Mouse (Mus musculus): Measurements from ENCODE around the gene Adamtsl3. TPM values are rescaled to one million over a fixed set of nuclear protein-coding genes. Genes with fewer than 3 reads are reported as not detected.

Adamtsl3 gene
- polyA plus RNA-seq, 1 experiment = 0.20 TPM

DNA sequence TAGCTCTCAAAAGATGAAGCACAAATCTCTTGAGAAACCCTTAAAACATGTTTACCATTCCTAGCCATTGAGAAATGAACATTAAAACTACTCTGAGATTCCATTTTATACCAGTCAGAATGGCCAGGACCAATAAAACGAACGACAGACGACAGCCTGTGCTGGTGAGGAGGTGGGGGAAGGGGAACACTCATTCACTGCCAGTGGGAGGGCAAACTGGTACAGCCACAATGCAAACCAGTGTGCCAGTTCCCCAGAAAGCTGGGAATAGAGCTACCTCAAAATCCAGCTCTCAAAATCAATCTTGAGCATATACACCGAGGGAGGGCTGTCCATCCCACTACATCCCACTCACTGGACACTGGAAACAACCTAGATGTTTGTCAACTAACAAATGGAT is 8.3 kb upstream of the Adamtsl3 start:
- WGBS = 57% methylated on average over 4 of the region's 4 CpGs
- Histone ChIP-seq H3K4me1 (ENCODE audit: control insufficient read depth, insufficient read depth, low read length) (no peaks in the 10 kb centered on the region), H3K27ac (ENCODE audit: control insufficient read depth, insufficient read depth, low read depth, low read length, poor library complexity) (no peak overlapping the region), H3K4me3 (replicated peaks; ENCODE audit: control insufficient read depth, low read depth, low read length) (no peak overlapping the region)
- TF ChIP-seq CTCF (IDR thresholded peaks at IDR 0.05; ENCODE audit: control insufficient read depth, insufficient read depth, low read length) = no peak
- no peak for TF ChIP-seq POLR2A (IDR thresholded peaks at IDR 0.05; ENCODE audit: borderline replicate concordance, control insufficient read depth, low read depth, low read length)

DNA sequence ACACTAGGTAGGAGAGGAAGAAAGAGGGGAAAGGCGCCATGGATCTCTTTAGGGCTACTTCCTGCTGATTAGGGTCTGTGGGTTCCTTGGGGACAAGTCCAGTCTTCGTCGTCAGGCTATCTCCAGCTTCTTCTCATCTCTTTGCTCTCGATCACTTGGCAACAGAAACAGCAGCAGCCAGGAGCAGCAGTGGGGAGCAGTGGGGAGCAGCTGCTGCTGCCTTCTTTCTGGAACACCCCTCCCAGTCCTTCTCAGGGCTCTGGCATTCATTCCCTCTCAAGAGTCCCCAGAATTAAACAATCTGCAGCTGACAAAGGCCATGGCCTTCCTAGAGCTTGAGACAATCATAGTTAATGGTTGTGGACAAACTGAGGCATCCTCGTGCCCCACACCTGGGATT is 7.6 kb upstream of the Adamtsl3 start:
- H3K4me1 ChIP-seq (ENCODE audit: control insufficient read depth, insufficient read depth, low read length) = no peaks in the 10 kb centered on the region

DNA sequence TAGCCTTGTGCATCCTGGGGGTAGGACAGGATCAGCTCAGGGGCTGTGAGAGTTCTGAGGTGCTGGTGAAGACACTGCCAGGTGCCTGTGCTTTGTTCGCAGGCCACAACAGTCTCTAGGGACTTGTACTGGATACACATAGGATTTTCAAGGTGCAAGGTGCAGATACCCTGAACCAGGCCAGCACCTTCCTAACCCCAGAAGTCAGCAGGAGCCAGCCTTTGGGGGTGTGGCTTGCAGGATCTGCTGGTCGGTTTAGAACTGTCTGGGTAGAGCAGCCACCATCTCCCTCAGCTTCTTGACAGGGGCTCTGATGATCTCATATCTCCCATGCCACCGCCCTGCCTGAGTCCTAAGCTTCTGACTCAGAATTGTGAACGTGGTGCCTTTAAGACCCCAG is 5.7 kb upstream of the Adamtsl3 start:
- TF ChIP-seq CTCF (IDR thresholded peaks at IDR 0.05; ENCODE audit: control insufficient read depth, insufficient read depth, low read length) = no peak
- TF ChIP-seq POLR2A (IDR thresholded peaks at IDR 0.05; ENCODE audit: borderline replicate concordance, control insufficient read depth, low read depth, low read length) = no peak
- WGBS = 66% methylated on average over 4 of the region's 4 CpGs
- H3K27ac ChIP-seq (ENCODE audit: control insufficient read depth, insufficient read depth, low read depth, low read length, poor library complexity) = no peak overlapping the region
- no peaks in the 10 kb centered on the region for H3K4me1 ChIP-seq (ENCODE audit: control insufficient read depth, insufficient read depth, low read length)
- no peak overlapping the region for H3K4me3 ChIP-seq (replicated peaks; ENCODE audit: control insufficient read depth, low read depth, low read length)

More for the DNA sequence above, 7.6 kb upstream of the Adamtsl3 start:
- WGBS = 58% methylated on average over 5 of the region's 5 CpGs
- TF ChIP-seq POLR2A (IDR thresholded peaks at IDR 0.05; ENCODE audit: borderline replicate concordance, control insufficient read depth, low read depth, low read length) = no peak
- TF ChIP-seq CTCF (IDR thresholded peaks at IDR 0.05; ENCODE audit: control insufficient read depth, insufficient read depth, low read length) = no peak
- H3K27ac ChIP-seq (ENCODE audit: control insufficient read depth, insufficient read depth, low read depth, low read length, poor library complexity) = no peak overlapping the region
- no peak overlapping the region for H3K4me3 ChIP-seq (replicated peaks; ENCODE audit: control insufficient read depth, low read depth, low read length)

DNA sequence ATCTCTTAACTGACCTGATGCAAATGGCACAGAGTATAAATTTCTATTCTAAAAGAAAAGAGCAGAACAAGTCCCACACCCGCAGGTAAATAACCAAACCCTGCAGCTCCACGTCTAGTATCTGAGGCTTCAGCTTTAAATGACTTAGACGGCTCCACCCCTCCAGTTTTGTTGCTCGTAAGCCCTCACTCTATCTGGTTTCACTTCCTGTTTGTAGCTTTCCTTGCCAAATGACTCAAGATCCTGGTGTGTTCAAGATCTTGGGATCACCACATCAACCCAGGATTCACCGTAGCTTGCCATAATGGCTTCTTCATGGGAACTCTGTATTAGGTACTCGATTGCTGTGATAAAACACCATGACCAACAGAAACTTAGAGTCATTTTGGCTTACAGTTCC is 4.6 kb upstream of the Adamtsl3 start:
- no peaks in the 10 kb centered on the region for H3K4me1 ChIP-seq (ENCODE audit: control insufficient read depth, insufficient read depth, low read length)
- no peak for TF ChIP-seq CTCF (IDR thresholded peaks at IDR 0.05; ENCODE audit: control insufficient read depth, insufficient read depth, low read length)
- TF ChIP-seq POLR2A (IDR thresholded peaks at IDR 0.05; ENCODE audit: borderline replicate concordance, control insufficient read depth, low read depth, low read length) = no peak
- H3K27ac ChIP-seq (ENCODE audit: control insufficient read depth, insufficient read depth, low read depth, low read length, poor library complexity) = no peak overlapping the region
- H3K4me3 ChIP-seq (replicated peaks; ENCODE audit: control insufficient read depth, low read depth, low read length) = no peak overlapping the region
- WGBS = 39% methylated on average over 6 of the region's 6 CpGs

DNA sequence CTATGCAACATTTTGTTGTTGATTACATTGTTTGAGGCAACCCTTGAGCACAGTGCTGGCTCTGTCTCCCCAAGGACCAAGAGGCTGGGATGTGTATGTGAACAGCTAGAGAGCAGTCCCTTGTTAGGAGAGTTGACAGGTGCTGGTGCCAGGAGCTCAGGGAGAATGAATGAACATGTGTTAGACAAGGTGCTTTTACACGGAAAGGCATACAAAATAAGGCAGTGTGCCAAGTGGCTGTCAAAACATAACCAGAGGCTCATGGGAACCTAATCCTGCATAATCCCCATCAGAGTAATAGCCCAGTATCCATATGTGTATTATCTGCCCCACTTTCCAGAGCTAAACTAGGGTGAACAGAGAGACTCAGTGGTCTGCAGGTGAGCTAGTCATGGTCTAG is 1.5 kb upstream of the Adamtsl3 start:
- no peaks in the 10 kb centered on the region for H3K4me1 ChIP-seq (ENCODE audit: control insufficient read depth, insufficient read depth, low read length)
- no peak overlapping the region for H3K4me3 ChIP-seq (replicated peaks; ENCODE audit: control insufficient read depth, low read depth, low read length)
- H3K27ac ChIP-seq (ENCODE audit: control insufficient read depth, insufficient read depth, low read depth, low read length, poor library complexity) = no peak overlapping the region
- TF ChIP-seq POLR2A (IDR thresholded peaks at IDR 0.05; ENCODE audit: borderline replicate concordance, control insufficient read depth, low read depth, low read length) (no peak), CTCF (IDR thresholded peaks at IDR 0.05; ENCODE audit: control insufficient read depth, insufficient read depth, low read length) (no peak)
- WGBS = 63% methylated on average over 1 of the region's 1 CpGs

DNA sequence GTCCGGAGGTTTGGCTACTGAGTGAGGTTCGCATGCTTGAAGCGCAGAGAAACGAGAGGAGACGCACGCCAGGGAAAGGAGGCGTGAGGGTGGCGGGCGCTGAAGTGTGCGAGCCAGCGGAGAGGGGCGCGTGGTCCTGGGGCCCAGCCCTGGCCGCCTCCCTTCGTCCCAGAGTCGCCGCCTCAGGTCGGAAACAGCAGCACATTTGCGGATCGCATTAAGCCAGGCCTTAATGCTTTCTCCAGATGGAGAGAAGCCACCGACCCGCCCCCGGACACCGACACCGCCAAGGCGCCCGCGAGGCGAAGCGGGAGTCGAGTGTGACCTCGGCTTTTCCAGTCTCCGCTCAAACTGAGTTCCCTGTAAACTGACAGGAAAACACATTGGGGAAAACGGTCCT is 638 bp downstream of the Adamtsl3 start:
- Histone ChIP-seq H3K4me3 (replicated peaks; ENCODE audit: control insufficient read depth, low read depth, low read length) (no peak overlapping the region), H3K4me1 (ENCODE audit: control insufficient read depth, insufficient read depth, low read length) (no peaks in the 10 kb centered on the region), H3K27ac (ENCODE audit: control insufficient read depth, insufficient read depth, low read depth, low read length, poor library complexity) (no peak overlapping the region)
- WGBS = 2% methylated on average over 34 of the region's 34 CpGs
- TF ChIP-seq CTCF (IDR thresholded peaks at IDR 0.05; ENCODE audit: control insufficient read depth, insufficient read depth, low read length) (no peak), POLR2A (IDR thresholded peaks at IDR 0.05; ENCODE audit: borderline replicate concordance, control insufficient read depth, low read depth, low read length) (no peak)

DNA sequence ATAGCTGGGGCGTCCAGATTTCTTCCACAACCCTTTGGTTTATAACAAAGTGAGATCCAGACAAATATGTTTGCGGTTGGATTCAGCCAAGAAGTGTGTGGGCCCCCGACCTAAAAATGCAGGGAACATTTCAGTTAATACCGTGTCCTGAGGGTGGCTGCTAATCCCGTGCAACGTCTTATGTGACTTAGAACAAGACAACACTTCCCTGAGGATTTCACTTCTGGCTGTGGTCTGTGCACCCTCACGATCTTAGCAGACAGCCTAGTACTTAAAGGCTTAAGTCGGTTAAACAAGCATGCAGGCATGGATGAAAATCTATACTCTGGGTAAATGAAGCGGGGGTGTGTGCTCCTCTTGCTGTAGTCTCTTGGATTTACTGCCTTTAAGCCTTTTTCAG is 2.6 kb downstream of the Adamtsl3 start:
- Histone ChIP-seq H3K27ac (ENCODE audit: control insufficient read depth, insufficient read depth, low read depth, low read length, poor library complexity) (no peak overlapping the region), H3K4me1 (ENCODE audit: control insufficient read depth, insufficient read depth, low read length) (no peaks in the 10 kb centered on the region), H3K4me3 (replicated peaks; ENCODE audit: control insufficient read depth, low read depth, low read length) (no peak overlapping the region)
- 73% methylated on average over 9 of the region's 9 CpGs for WGBS
- TF ChIP-seq CTCF (IDR thresholded peaks at IDR 0.05; ENCODE audit: control insufficient read depth, insufficient read depth, low read length) (no peak), POLR2A (IDR thresholded peaks at IDR 0.05; ENCODE audit: borderline replicate concordance, control insufficient read depth, low read depth, low read length) (no peak)

DNA sequence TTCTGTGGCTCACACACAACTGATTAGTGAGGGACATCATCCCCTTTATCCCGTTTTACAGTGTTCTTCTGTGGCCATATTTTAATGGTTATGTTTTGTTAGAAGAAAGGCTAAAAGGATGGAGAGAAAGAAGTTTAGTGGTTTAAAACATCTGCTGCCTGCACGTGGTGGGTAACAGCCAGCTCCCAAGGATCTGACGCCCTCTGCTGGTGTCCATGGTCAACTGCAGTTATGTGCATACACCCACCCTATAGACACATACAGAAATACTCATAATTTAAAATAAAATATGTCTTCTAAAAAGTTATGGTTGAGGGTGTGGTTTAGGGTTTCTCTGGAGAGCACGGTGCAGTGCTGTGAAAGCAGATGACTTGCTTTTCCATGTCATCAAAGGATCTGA is 3.0 kb downstream of the Adamtsl3 start:
- WGBS = 74% methylated on average over 4 of the region's 4 CpGs
- no peak overlapping the region for H3K4me3 ChIP-seq (replicated peaks; ENCODE audit: control insufficient read depth, low read depth, low read length)
- TF ChIP-seq POLR2A (IDR thresholded peaks at IDR 0.05; ENCODE audit: borderline replicate concordance, control insufficient read depth, low read depth, low read length) (no peak), CTCF (IDR thresholded peaks at IDR 0.05; ENCODE audit: control insufficient read depth, insufficient read depth, low read length) (no peak)
- no peaks in the 10 kb centered on the region for H3K4me1 ChIP-seq (ENCODE audit: control insufficient read depth, insufficient read depth, low read length)
- no peak overlapping the region for H3K27ac ChIP-seq (ENCODE audit: control insufficient read depth, insufficient read depth, low read depth, low read length, poor library complexity)

DNA sequence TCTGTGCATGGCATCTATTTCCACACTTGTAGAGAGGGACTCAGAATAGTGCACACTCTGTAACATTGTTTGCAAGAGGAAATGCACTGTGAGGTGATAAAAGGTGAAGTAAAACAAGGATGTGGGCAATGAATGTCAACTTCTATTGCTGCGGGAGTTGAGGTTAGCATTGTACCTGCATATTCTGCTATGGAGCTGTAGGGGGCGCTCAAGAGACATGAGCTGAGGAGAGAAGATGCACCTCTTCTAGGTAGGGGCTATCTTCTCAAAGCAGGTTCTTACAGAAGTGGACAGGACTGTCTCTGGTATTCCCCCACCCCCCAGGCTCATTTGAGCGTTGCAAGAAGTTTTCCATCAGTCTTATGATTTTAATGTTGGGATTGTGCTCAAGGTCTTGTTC is 3.7 kb downstream of the Adamtsl3 start:
- Histone ChIP-seq H3K27ac (ENCODE audit: control insufficient read depth, insufficient read depth, low read depth, low read length, poor library complexity) (no peak overlapping the region), H3K4me1 (ENCODE audit: control insufficient read depth, insufficient read depth, low read length) (no peaks in the 10 kb centered on the region), H3K4me3 (replicated peaks; ENCODE audit: control insufficient read depth, low read depth, low read length) (no peak overlapping the region)
- TF ChIP-seq POLR2A (IDR thresholded peaks at IDR 0.05; ENCODE audit: borderline replicate concordance, control insufficient read depth, low read depth, low read length) (no peak), CTCF (IDR thresholded peaks at IDR 0.05; ENCODE audit: control insufficient read depth, insufficient read depth, low read length) (0 out of 2 replicates have a peak, but pooled peaks have one; percentile 9)
- 37% methylated on average over 3 of the region's 3 CpGs for WGBS

Data from bone marrow, adult 2 months (tissue).